Mouse (Mus musculus) heart, embryonic 16.5 days (tissue): ENCODE data around the gene Olfr373. TPM values are rescaled to one million over a fixed set of nuclear protein-coding genes. Genes with fewer than 3 reads are reported as not detected.
"Not testable (repeated sequence)": the region's sequence is repeated elsewhere in the genome, so short reads cannot be mapped to it uniquely, and the experiment has no call there.

Experiments
- ATAC-seq: fragments of 200-750 bp; cut with Nextera tagmentation; replicated peaks from 2 replicates; pipeline ENCODE4 v1.8.0; 2017; ENCODE audit warnings: moderate number of reproducible peaks; ENCODE audit not compliant: insufficient read depth, low FRiP score; ENCODE audit errors: extremely low read depth
- H3K27ac ChIP-seq: fragments of 300-500 bp; sonication (generic); 2 replicates; pipeline ENCODE4 v1.5.1; 2014; ENCODE audit warnings: mild to moderate bottlenecking, low read length, control low read depth, moderate library complexity
- H3K27me3 ChIP-seq: fragments of 300-500 bp; sonication (generic); 2 replicates; pipeline ENCODE4 v1.6.1; 2014; ENCODE audit warnings: low read length, mixed read lengths; ENCODE audit not compliant: control insufficient read depth, insufficient read depth
- H3K36me3 ChIP-seq: fragments of 300-500 bp; sonication (generic); 2 replicates; pipeline ENCODE4 v1.6.1; 2014; ENCODE audit not compliant: control insufficient read depth, insufficient read depth
- H3K4me1 ChIP-seq: fragments of 300-500 bp; sonication (generic); 2 replicates; pipeline ENCODE4 v1.6.1; 2014; ENCODE audit warnings: low read length, mixed read lengths; ENCODE audit not compliant: control insufficient read depth, insufficient read depth
- H3K4me2 ChIP-seq: fragments of 300-500 bp; sonication (generic); 2 replicates; pipeline ENCODE4 v1.6.1; 2014; ENCODE audit warnings: low read depth, mild to moderate bottlenecking, control low read depth, low read length
- H3K4me3 ChIP-seq: fragments of 300-500 bp; sonication (generic); 2 replicates; pipeline ENCODE4 v1.5.1; 2014; ENCODE audit warnings: mild to moderate bottlenecking, control low read depth, low read length
- H3K9ac ChIP-seq: fragments of 300-500 bp; sonication (generic); 2 replicates; pipeline ENCODE4 v1.6.1; 2014; ENCODE audit warnings: low read length, control low read depth
- H3K9me3 ChIP-seq: fragments of 300-500 bp; sonication (generic); replicated peaks from 2 replicates; pipeline ENCODE4 v1.6.1; 2016; ENCODE audit warnings: low read length; ENCODE audit not compliant: control insufficient read depth
- WGBS: fragments of 180-500 bp; shearing (Covaris S2); extraction: QIAGEN DNeasy Blood & Tissue Kit; methylation state at CpG from one replicate; pipeline ENCODE4 v1.1.7; 2014; 5-methylcytosine and 5-hydroxymethylcytosine counted together
- polyA plus RNA-seq: library from polyadenylated mRNA; unstranded; fragments of >200 nt; fragmentation: Nextera tagmentation; extraction: Ambion mirVana; gene quantifications from 2 replicates; pipeline ENCODE4 v1.2.1, GENCODE M21; 2015

Olfr373 gene
- polyA plus RNA-seq = not detected in 2 replicates

- H3K4me2 ChIP-seq, H3K36me3 ChIP-seq, H3K4me3 ChIP-seq, H3K9ac ChIP-seq, H3K27me3 ChIP-seq, ATAC-seq, H3K27ac ChIP-seq, H3K9me3 ChIP-seq, H3K4me1 ChIP-seq: not testable (repeated sequence)
Measured at GRCm38 (mm10) chr8:72082877-72083276, at the start of gene Olfr373. TSS of gene Olfr373 (plus strand) at chr8:72083177.

DNA sequence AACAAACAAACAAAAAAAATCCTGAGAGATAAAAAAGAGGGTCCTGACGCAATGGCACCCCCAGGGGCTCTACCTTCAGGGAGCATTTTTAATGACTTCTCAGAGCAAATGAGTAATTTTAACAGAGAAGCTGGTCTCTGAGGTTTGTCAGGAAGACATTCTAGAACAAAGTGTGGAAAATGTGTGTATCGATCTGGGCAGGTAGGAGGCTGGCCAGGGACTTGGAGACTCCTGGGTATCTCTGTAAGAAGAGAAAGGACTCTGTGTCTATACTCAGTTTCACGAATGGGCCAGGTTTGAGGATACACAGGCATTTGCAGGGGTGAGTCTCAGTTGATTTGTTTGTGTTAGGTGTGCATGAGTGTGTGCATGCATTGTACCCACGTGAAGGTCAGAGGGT, 42.1 kb upstream of the Olfr373 start, which contains the start of gene Olfr372:
Gene Olfr372, plus strand, starts transcription at position 301 of the 400 bp plus-strand sequence.
- not testable (repeated sequence) for H3K4me3 ChIP-seq, H3K36me3 ChIP-seq, ATAC-seq, H3K4me1 ChIP-seq, H3K27ac ChIP-seq, H3K9ac ChIP-seq, H3K4me2 ChIP-seq, H3K27me3 ChIP-seq, H3K9me3 ChIP-seq
- 67% methylated on average over 4 of the region's 4 CpGs for WGBS

- Histone ChIP-seq H3K9me3 (no peaks in the 10 kb centered on the region), H3K9ac (no peak overlapping the region), H3K27me3 (no peaks in the 10 kb centered on the region), H3K36me3 (no peaks in the 10 kb centered on the region), H3K4me3 (no peak overlapping the region), H3K4me2 (no peak overlapping the region), H3K27ac (no peak overlapping the region), H3K4me1 (no peaks in the 10 kb centered on the region)
- no peak for ATAC-seq
- 78% methylated on average over 1 of the region's 1 CpGs for WGBS
Measured at GRCm38 (mm10) chr8:72042493-72042892, 40.5 kb upstream of the Olfr373 start.

DNA sequence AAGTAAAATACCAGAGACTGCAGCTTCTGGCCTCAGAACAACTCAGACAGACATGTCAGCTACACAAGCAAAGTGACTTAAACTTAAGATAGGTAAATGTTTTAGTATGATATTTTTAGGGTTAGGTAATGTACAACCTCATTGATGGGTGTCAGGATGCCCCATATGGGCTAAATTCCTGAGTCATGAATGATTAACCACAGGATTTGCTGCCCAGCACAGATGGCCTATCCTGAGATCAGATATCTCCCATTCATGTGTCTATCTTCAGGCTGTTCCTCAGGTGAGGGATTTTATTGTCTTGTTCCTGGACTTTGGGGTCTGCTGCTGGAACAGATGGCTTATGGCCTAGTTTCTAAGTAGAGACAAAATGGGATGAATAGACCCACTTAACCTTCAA, 28.3 kb upstream of the Olfr373 start:
- H3K27ac ChIP-seq, H3K4me3 ChIP-seq, H3K9ac ChIP-seq, H3K4me1 ChIP-seq, H3K36me3 ChIP-seq, H3K4me2 ChIP-seq, H3K9me3 ChIP-seq, H3K27me3 ChIP-seq, ATAC-seq: not testable (repeated sequence)

DNA sequence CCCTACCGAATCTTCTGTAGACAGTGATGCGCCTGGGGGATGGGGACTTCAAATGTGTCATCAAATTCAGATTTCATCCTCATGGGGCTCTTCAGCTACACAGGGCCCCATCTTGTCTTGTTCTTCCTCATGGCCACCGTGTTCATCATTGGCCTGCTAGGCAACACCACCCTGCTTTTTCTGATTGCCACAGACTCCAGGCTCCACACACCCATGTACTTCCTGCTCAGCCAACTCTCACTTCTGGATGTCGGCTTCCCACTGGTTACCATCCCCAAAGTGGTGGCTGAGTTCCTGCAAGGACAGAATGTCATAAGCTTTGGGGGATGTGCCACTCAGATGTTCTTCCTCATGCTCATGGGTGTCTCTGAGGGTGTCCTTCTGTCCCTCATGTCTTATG, 25.3 kb upstream of the Olfr373 start:
- 71% methylated on average over 3 of the region's 4 CpGs for WGBS
- not testable (repeated sequence) for H3K4me3 ChIP-seq, H3K4me2 ChIP-seq, H3K4me1 ChIP-seq, H3K27ac ChIP-seq, H3K36me3 ChIP-seq, H3K9me3 ChIP-seq, H3K9ac ChIP-seq, H3K27me3 ChIP-seq, ATAC-seq

DNA sequence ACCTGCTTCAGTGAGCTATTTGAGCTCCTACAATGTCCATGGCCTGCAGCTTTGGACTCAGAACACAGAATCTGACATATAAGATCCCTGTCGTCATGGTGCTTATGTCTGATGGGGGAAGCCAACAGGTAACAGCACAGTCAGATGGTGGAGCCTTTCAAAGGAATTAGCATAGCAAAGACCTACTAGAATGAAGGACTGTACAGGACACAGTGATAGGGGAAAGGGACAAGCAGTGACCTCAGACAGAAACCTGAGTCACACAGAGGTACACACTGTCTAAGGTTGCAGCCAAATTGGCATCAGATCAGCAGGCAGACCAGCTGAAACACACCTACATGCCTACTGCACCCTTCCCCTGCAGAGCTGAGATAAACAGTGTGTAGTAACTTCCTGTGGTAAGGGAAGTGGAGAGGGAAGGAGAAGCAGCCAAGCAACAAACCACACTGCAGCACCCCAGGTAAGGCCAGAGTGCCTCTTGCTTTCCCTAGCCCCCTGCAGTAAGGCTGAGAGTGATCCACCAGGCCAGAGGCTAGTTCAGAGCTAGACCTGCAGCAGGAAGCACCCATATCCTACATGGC, 16.1 kb upstream of the Olfr373 start:
- H3K4me1 ChIP-seq, H3K27ac ChIP-seq: not testable (repeated sequence)
- 86% methylated on average over 1 of the region's 1 CpGs for WGBS

GRCm38 (mm10) chr8:72084744-72085143, 1.8 kb downstream of the Olfr373 start:
- no peak overlapping the region for H3K9ac ChIP-seq
- H3K4me3 ChIP-seq = no peak overlapping the region
- no peaks in the 10 kb centered on the region for H3K4me1 ChIP-seq
- no peaks in the 10 kb centered on the region for H3K9me3 ChIP-seq
- H3K27ac ChIP-seq = no peak overlapping the region
- no peak for ATAC-seq
- H3K27me3 ChIP-seq = no peaks in the 10 kb centered on the region
- 53% methylated on average over 5 of the region's 5 CpGs for WGBS
- H3K4me2 ChIP-seq = no peak overlapping the region
- H3K36me3 ChIP-seq = no peaks in the 10 kb centered on the region

More for the DNA sequence above, 16.1 kb upstream of the Olfr373 start:
- H3K36me3 ChIP-seq, H3K4me3 ChIP-seq, H3K9me3 ChIP-seq, H3K4me2 ChIP-seq, H3K27me3 ChIP-seq, H3K9ac ChIP-seq, ATAC-seq: not testable (repeated sequence)

- not testable (repeated sequence) for ATAC-seq
Measured at GRCm38 (mm10) chr8:72087611-72088010, 4.6 kb downstream of the Olfr373 start.

GRCm38 (mm10) chr8:72096721-72097120, 13.7 kb downstream of the Olfr373 start:
- not testable (repeated sequence) for H3K27me3 ChIP-seq, ATAC-seq, H3K4me3 ChIP-seq, H3K4me1 ChIP-seq, H3K36me3 ChIP-seq, H3K9ac ChIP-seq, H3K27ac ChIP-seq, H3K9me3 ChIP-seq, H3K4me2 ChIP-seq

More at GRCm38 (mm10) chr8:72087611-72088010, 4.6 kb downstream of the Olfr373 start:
- H3K36me3 ChIP-seq, H3K4me3 ChIP-seq, H3K27ac ChIP-seq, H3K9ac ChIP-seq, H3K4me2 ChIP-seq, H3K4me1 ChIP-seq, H3K27me3 ChIP-seq, H3K9me3 ChIP-seq: not testable (repeated sequence)
- 86% methylated on average over 3 of the region's 3 CpGs for WGBS
